Mouse (Mus musculus) heart, embryonic 12.5 days (tissue): Measurements from ENCODE around the gene Duoxa1. TPM values are rescaled to one million over a fixed set of nuclear protein-coding genes. Genes with fewer than 3 reads are reported as not detected.

Source experiments
- ATAC-seq: fragments of 200-750 bp; cut with Nextera tagmentation; 2 replicates; pipeline ENCODE4 v1.8.0; 2017; ENCODE audit warnings: moderate TSS enrichment, moderate library complexity; ENCODE audit not compliant: insufficient number of reproducible peaks, low FRiP score
- H3K27ac ChIP-seq: fragments of 300-500 bp; sonication (generic); 2 replicates; pipeline ENCODE4 v1.5.1; 2016; ENCODE audit warnings: mild to moderate bottlenecking, moderate library complexity; ENCODE audit not compliant: poor library complexity, severe bottlenecking
- H3K27me3 ChIP-seq: fragments of 300-500 bp; sonication (generic); replicated peaks from 2 replicates; pipeline ENCODE4 v1.6.1; 2016; ENCODE audit warnings: mild to moderate bottlenecking, moderate library complexity
- H3K36me3 ChIP-seq: fragments of 300-500 bp; sonication (generic); 2 replicates; pipeline ENCODE4 v1.6.1; 2016; ENCODE audit warnings: mild to moderate bottlenecking, moderate library complexity
- H3K4me1 ChIP-seq: fragments of 300-500 bp; sonication (generic); replicated peaks from 2 replicates; pipeline ENCODE4 v1.6.1; 2016; ENCODE audit warnings: mild to moderate bottlenecking
- H3K4me2 ChIP-seq: fragments of 300-500 bp; sonication (generic); 2 replicates; pipeline ENCODE4 v1.6.1; 2016; ENCODE audit warnings: mild to moderate bottlenecking, moderate library complexity
- H3K4me3 ChIP-seq: fragments of 300-500 bp; sonication (generic); 2 replicates; pipeline ENCODE4 v1.5.1; 2016; ENCODE audit warnings: mild to moderate bottlenecking
- H3K9ac ChIP-seq: fragments of 300-500 bp; sonication (generic); 2 replicates; pipeline ENCODE4 v1.6.1; 2016; ENCODE audit warnings: mild to moderate bottlenecking, moderate library complexity
- H3K9me3 ChIP-seq: fragments of 300-500 bp; sonication (generic); replicated peaks from 2 replicates; pipeline ENCODE4 v1.6.1; 2016; ENCODE audit warnings: mild to moderate bottlenecking, moderate library complexity
- WGBS: fragments of 180-500 bp; shearing (Covaris S2); methylation state at CpG from one replicate; pipeline ENCODE4 v1.1.7; 2016; 5-methylcytosine and 5-hydroxymethylcytosine counted together
- polyA plus RNA-seq: library from polyadenylated mRNA; unstranded; fragments of >200 nt; fragmentation: Nextera tagmentation; extraction: Ambion mirVana; gene quantifications from 2 replicates; pipeline ENCODE4 v1.2.1, GENCODE M21; 2016

Gene Duoxa1
- polyA plus RNA-seq, 1 experiment from 2014 or later: not detected

GRCm38 (mm10) chr2:122304544-122304943, 9.0 kb downstream of the Duoxa1 start:
- H3K27me3 ChIP-seq: peaks cover 97% of the 10 kb centered on the region
- H3K4me3 ChIP-seq: no peak overlapping the region
- H3K9ac ChIP-seq: no peak overlapping the region
- no peak for ATAC-seq
- H3K27ac ChIP-seq: no peak overlapping the region
- H3K4me2 ChIP-seq: no peak overlapping the region
- 76% methylated on average over 6 of the region's 6 CpGs for WGBS
- no peaks in the 10 kb centered on the region for H3K9me3 ChIP-seq
- peaks cover 13% of the 10 kb centered on the region for H3K4me1 ChIP-seq
- H3K36me3 ChIP-seq: no peaks in the 10 kb centered on the region

GRCm38 (mm10) chr2:122302574-122303241, 10.8 kb downstream of the Duoxa1 start:
- Histone ChIP-seq H3K9ac (no peak overlapping the region), H3K4me1 (peaks cover 29% of the 10 kb centered on the region), H3K27me3 (peaks cover 97% of the 10 kb centered on the region), H3K36me3 (no peaks in the 10 kb centered on the region), H3K9me3 (no peaks in the 10 kb centered on the region), H3K4me3 (no peak overlapping the region), H3K27ac (no peak overlapping the region), H3K4me2 (no peak overlapping the region)
- no peak for ATAC-seq
- WGBS: 11% methylated on average over 9 of the region's 9 CpGs

- H3K27ac ChIP-seq: no peak overlapping the region
- no peak for ATAC-seq
- H3K36me3 ChIP-seq: no peaks in the 10 kb centered on the region
- H3K9ac ChIP-seq: no peak overlapping the region
- peak overlapping the region; percentile 48 for H3K4me3 ChIP-seq
- H3K27me3 ChIP-seq: peaks cover 98% of the 10 kb centered on the region
- H3K4me1 ChIP-seq: peaks cover 36% of the 10 kb centered on the region
- H3K9me3 ChIP-seq: no peaks in the 10 kb centered on the region
- WGBS: 8% methylated on average over 23 of the region's 23 CpGs
- peak overlapping the region; percentile 79 for H3K4me2 ChIP-seq
Observed at GRCm38 (mm10) chr2:122301921-122302573, 11.5 kb downstream of the Duoxa1 start.

GRCm38 (mm10) chr2:122301081-122301920, 12.2 kb downstream of the Duoxa1 start:
- Histone ChIP-seq H3K9me3 (no peaks in the 10 kb centered on the region), H3K36me3 (no peaks in the 10 kb centered on the region), H3K9ac (peak overlapping the region; percentile 27; the same call in 1 of the 2 replicates), H3K27ac (no peak overlapping the region), H3K27me3 (peaks cover 98% of the 10 kb centered on the region), H3K4me1 (peaks cover 40% of the 10 kb centered on the region), H3K4me3 (peak overlapping the region; percentile 48), H3K4me2 (peak overlapping the region; percentile 79)
- peak; percentile 12; the same call in 1 of the 2 replicates for ATAC-seq
- WGBS: 1% methylated on average over 48 of the region's 48 CpGs

GRCm38 (mm10) chr2:122300656-122301020, 12.9 kb downstream of the Duoxa1 start:
- Histone ChIP-seq H3K9me3 (no peaks in the 10 kb centered on the region), H3K27ac (no peak overlapping the region), H3K4me3 (peak overlapping the region; percentile 48), H3K27me3 (peaks cover 98% of the 10 kb centered on the region), H3K9ac (no peak overlapping the region), H3K4me1 (peaks cover 40% of the 10 kb centered on the region), H3K4me2 (peak overlapping the region; percentile 79), H3K36me3 (no peaks in the 10 kb centered on the region)
- 7% methylated on average over 14 of the region's 14 CpGs for WGBS
- no peak for ATAC-seq

GRCm38 (mm10) chr2:122299911-122300655, 13.4 kb downstream of the Duoxa1 start:
- no peaks in the 10 kb centered on the region for H3K9me3 ChIP-seq
- no peak overlapping the region for H3K9ac ChIP-seq
- ATAC-seq: no peak
- H3K4me2 ChIP-seq: no peak overlapping the region
- H3K4me3 ChIP-seq: no peak overlapping the region
- no peak overlapping the region for H3K27ac ChIP-seq
- peaks cover 98% of the 10 kb centered on the region for H3K27me3 ChIP-seq
- no peaks in the 10 kb centered on the region for H3K36me3 ChIP-seq
- WGBS: 12% methylated on average over 14 of the region's 14 CpGs
- H3K4me1 ChIP-seq: peaks cover 40% of the 10 kb centered on the region

GRCm38 (mm10) chr2:122298596-122299490, 14.7 kb downstream of the Duoxa1 start, which contains the start of gene Duoxa2:
Duoxa2 (plus strand) TSS chr2:122298900.
- peaks cover 98% of the 10 kb centered on the region for H3K27me3 ChIP-seq
- no peak within 1 kb of the TSS for H3K9ac ChIP-seq
- H3K4me2 ChIP-seq: peak within 1 kb of the TSS; percentile 65
- WGBS: 2% methylated on average over 43 of the region's 43 CpGs
- H3K4me3 ChIP-seq: peak within 1 kb of the TSS; percentile 36
- no peaks in the 10 kb centered on the region for H3K36me3 ChIP-seq
- no peak for ATAC-seq
- H3K9me3 ChIP-seq: no peaks in the 10 kb centered on the region
- H3K27ac ChIP-seq: no peak within 1 kb of the TSS
- peaks cover 40% of the 10 kb centered on the region for H3K4me1 ChIP-seq

GRCm38 (mm10) chr2:122298096-122298499, 15.4 kb downstream of the Duoxa1 start, which contains the start of gene Duox2:
Duox2 (minus strand) TSS chr2:122298449.
- peaks cover 98% of the 10 kb centered on the region for H3K27me3 ChIP-seq
- no peak within 1 kb of the TSS for H3K27ac ChIP-seq
- WGBS: 2% methylated on average over 13 of the region's 13 CpGs
- peak within 1 kb of the TSS; percentile 36 for H3K4me3 ChIP-seq
- H3K9me3 ChIP-seq: no peaks in the 10 kb centered on the region
- peaks cover 40% of the 10 kb centered on the region for H3K4me1 ChIP-seq
- ATAC-seq: no peak
- H3K36me3 ChIP-seq: no peaks in the 10 kb centered on the region
- H3K9ac ChIP-seq: no peak within 1 kb of the TSS
- peak within 1 kb of the TSS; percentile 65 for H3K4me2 ChIP-seq

GRCm38 (mm10) chr2:122297271-122298095, 16.0 kb downstream of the Duoxa1 start:
- H3K4me1 ChIP-seq: peaks cover 40% of the 10 kb centered on the region
- peak overlapping the region; percentile 36 for H3K4me3 ChIP-seq
- peak overlapping the region; percentile 65 for H3K4me2 ChIP-seq
- no peak overlapping the region for H3K9ac ChIP-seq
- peaks cover 96% of the 10 kb centered on the region for H3K27me3 ChIP-seq
- 1% methylated on average over 35 of the region's 35 CpGs for WGBS
- H3K36me3 ChIP-seq: no peaks in the 10 kb centered on the region
- H3K9me3 ChIP-seq: no peaks in the 10 kb centered on the region
- H3K27ac ChIP-seq: no peak overlapping the region
- ATAC-seq: no peak
